In the genomic region with DNA sequence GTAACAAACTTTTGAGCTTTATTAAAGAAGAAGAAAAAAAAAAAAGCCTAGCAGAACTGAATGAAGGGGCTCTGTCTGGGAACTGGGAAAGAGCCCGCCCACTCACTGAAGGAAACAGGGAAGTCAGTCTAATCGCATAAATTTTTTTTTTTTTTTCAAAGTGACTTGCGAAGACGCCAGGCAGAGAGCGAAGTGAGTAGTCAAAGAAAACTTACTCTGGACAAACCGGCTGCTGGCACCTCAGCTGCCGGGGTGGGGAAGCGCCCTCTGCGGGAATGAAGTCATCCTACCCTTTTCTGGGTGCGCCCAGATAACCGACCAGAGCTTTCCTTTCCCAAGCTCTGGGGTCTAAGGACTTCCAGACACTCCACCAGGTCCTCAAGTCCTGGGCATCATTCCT, we compare ENCODE assay signal across 7 mouse cellular contexts. TPM values are rescaled to one million over a fixed set of nuclear protein-coding genes. Genes with fewer than 3 reads are reported as not detected.
DNase-seq lines count a peak whose midpoint lies in the region; ATAC-seq and TF ChIP-seq lines count a peak whose summit lies in the region.

No protein-coding gene starts in this region.

- peak; percentile 39 for DNase-seq in 3134 (ENCODE audit: extremely low read depth, insufficient read length, low spot score)
- DNase-seq in embryo, embryonic 9.5 days (ENCODE audit: extremely low spot score) = peak; percentile 39
- peak; percentile 49 to 73 for DNase-seq in kidney, postnatal 25 days
- DNase-seq in lung, postnatal 4 days = peak; percentile 73 to 77
- peak; percentile 14 to 41 for DNase-seq in spleen, postnatal 36 days (ENCODE audit: low spot score in 2 of 2)

- H3K27me3 ChIP-seq in ES-Bruce4 (ENCODE audit: control insufficient read depth, insufficient read depth, low read length, poor library complexity, severe bottlenecking) = peaks cover 13% of the 10 kb centered on the region
- H3K27me3 ChIP-seq in heart, embryonic 15.5 days = peaks cover 52% of the 10 kb centered on the region

- no peak for TF ChIP-seq CTCF in ES-Bruce4 (IDR thresholded peaks at IDR 0.05; ENCODE audit: low read depth, low read length)

- no peak for TF ChIP-seq EP300 in ES-Bruce4 (IDR thresholded peaks at IDR 0.05; ENCODE audit: insufficient read depth, low read depth, low read length)

- no peak; the same call in 1 of the 2 replicates for ATAC-seq in heart, embryonic 15.5 days (replicated peaks; ENCODE audit: insufficient number of reproducible peaks, insufficient read depth, low FRiP score, low read depth)

- H3K27ac ChIP-seq in ES-Bruce4 (ENCODE audit: insufficient read depth, low read length) = no peak overlapping the region
- no peak overlapping the region for H3K27ac ChIP-seq in heart, embryonic 15.5 days

- no peaks in the 10 kb centered on the region for H3K9me3 ChIP-seq in ES-Bruce4 (replicated peaks; ENCODE audit: control insufficient read depth, insufficient read depth, low read length, poor library complexity, severe bottlenecking)
- H3K9me3 ChIP-seq in heart, embryonic 15.5 days (replicated peaks) = no peaks in the 10 kb centered on the region

- no peaks in the 10 kb centered on the region for H3K4me1 ChIP-seq in ES-Bruce4 (ENCODE audit: control insufficient read depth, insufficient read depth, low read length)
- peaks cover 24% of the 10 kb centered on the region for H3K4me1 ChIP-seq in heart, embryonic 15.5 days (replicated peaks)

- peak overlapping the region; percentile 57; the same call in 1 of the 2 replicates for H3K9ac ChIP-seq in ES-Bruce4 (ENCODE audit: low read depth, poor library complexity, severe bottlenecking)
- peak overlapping the region; percentile 58; the same call in 1 of the 2 replicates for H3K9ac ChIP-seq in heart, embryonic 15.5 days

- H3K36me3 ChIP-seq in ES-Bruce4 (ENCODE audit: control insufficient read depth, insufficient read depth, low read length, poor library complexity, severe bottlenecking) = no peaks in the 10 kb centered on the region
- no peaks in the 10 kb centered on the region for H3K36me3 ChIP-seq in heart, embryonic 15.5 days

- 5% methylated on average over 11 of the region's 11 CpGs for WGBS in heart, embryonic 15.5 days

- H3K4me3 ChIP-seq in ES-Bruce4 (ENCODE audit: low read depth, low read length) = no peak overlapping the region
- peak overlapping the region; percentile 64 for H3K4me3 ChIP-seq in heart, embryonic 15.5 days

- peak overlapping the region; percentile 99 for H3K4me2 ChIP-seq in heart, embryonic 15.5 days

- no peak for TF ChIP-seq POLR2A in ES-Bruce4 (IDR thresholded peaks at IDR 0.05; ENCODE audit: insufficient read depth, low read length)

RNA-seq across cellular contexts. Expression of a gene that starts 0.9 kb away (rescaled TPM):
- polyA plus RNA-seq in ES-Bruce4 (2011; ENCODE audit: insufficient read depth, insufficient read length, low read depth, missing spikeins) = 1.8 and 3.4 TPM in 2 replicates
- 1.2 and 2.3 TPM in 2 replicates for polyA plus RNA-seq in heart, embryonic 15.5 days (2015; fragmentation: Nextera tagmentation; extraction: Ambion mirVana)
